In genomic region chr12:98339536-98339935, GRCm38 (mm10) we compare ENCODE assay signal across 21 mouse cellular contexts.
DNase-seq lines count a peak whose midpoint lies in the region; ATAC-seq and TF ChIP-seq lines count a peak whose summit lies in the region.
"Had no signal": no experiment of that assay in that cellular context is flagged by ENCODE, and none has a peak within 500 bp of the region (broad histone marks: within the 10 kb centered on the region; RNA-seq: fewer than 3 reads in every experiment).

No protein-coding gene starts in this region.

- no peaks in the 10 kb centered on the region for H3K36me3 ChIP-seq in forebrain, postnatal 0 days (ENCODE audit: insufficient read depth)
- no peaks in the 10 kb centered on the region for H3K36me3 ChIP-seq in forebrain, embryonic 10.5 days (replicated peaks)
- H3K36me3 ChIP-seq: embryonic facial prominence, embryonic 12.5 days; forebrain, embryonic 12.5 days; G1E; heart, embryonic 13.5 days; hindbrain, embryonic 15.5 days had no signal

- peak; percentile 50 for ATAC-seq in forebrain, postnatal 0 days
- ATAC-seq: CD4-positive, CD25-positive, alpha-beta regulatory T cell, adult 4 months; forebrain, embryonic 16.5 days had no signal

- no peak overlapping the region for H3K4me3 ChIP-seq in forebrain, postnatal 0 days (ENCODE audit: low read depth, low read length)
- no peak overlapping the region for H3K4me3 ChIP-seq in forebrain, embryonic 10.5 days
- H3K4me3 ChIP-seq in left cerebral cortex, adult 2 months, result no peak overlapping the region
- H3K4me3 ChIP-seq: embryonic facial prominence, embryonic 12.5 days; forebrain, embryonic 12.5 days; heart, embryonic 13.5 days; hindbrain, embryonic 15.5 days had no signal

- H3K27me3 ChIP-seq in forebrain, postnatal 0 days (ENCODE audit: insufficient read depth, low read length), result no peaks in the 10 kb centered on the region
- H3K27me3 ChIP-seq in forebrain, embryonic 10.5 days (ENCODE audit: poor library complexity, severe bottlenecking), result no peaks in the 10 kb centered on the region
- H3K27me3 ChIP-seq: embryonic facial prominence, embryonic 12.5 days; forebrain, embryonic 12.5 days; heart, embryonic 13.5 days; hindbrain, embryonic 15.5 days had no signal

- TF ChIP-seq CTCF in forebrain, postnatal 0 days (IDR thresholded peaks at IDR 0.05; ENCODE audit: low read depth), result no peak
- no peak for TF ChIP-seq CTCF in left cerebral cortex, adult 2 months (IDR thresholded peaks at IDR 0.05)

- intact Hi-C loops in left cerebral cortex, adult 2 months (cut with DNase I), result no loop called here
- intact Hi-C loops in left cerebral cortex, postnatal 4 days (cut with DNase I), result no loop called here
- intact Hi-C loops in left cerebral cortex, postnatal 36 days (cut with DNase I), result no loop called here

- H3K4me2 ChIP-seq in forebrain, postnatal 0 days (ENCODE audit: low read depth), result no peak overlapping the region
- H3K4me2 ChIP-seq: embryonic facial prominence, embryonic 12.5 days; forebrain, embryonic 12.5 days; heart, embryonic 13.5 days; hindbrain, embryonic 15.5 days had no signal

- H3K9me3 ChIP-seq in forebrain, postnatal 0 days (ENCODE audit: low read length), result no peaks in the 10 kb centered on the region
- H3K9me3 ChIP-seq in forebrain, embryonic 10.5 days, result no peaks in the 10 kb centered on the region
- H3K9me3 ChIP-seq: embryonic facial prominence, embryonic 12.5 days; forebrain, embryonic 12.5 days; G1E; heart, embryonic 13.5 days; hindbrain, embryonic 15.5 days had no signal

- no peak overlapping the region; the same call in 1 of the 2 replicates for H3K27ac ChIP-seq in forebrain, postnatal 0 days (ENCODE audit: low read depth, low read length)
- no peak overlapping the region for H3K27ac ChIP-seq in forebrain, embryonic 10.5 days
- peak overlapping the region; percentile 47; the same call in 1 of the 2 replicates for H3K27ac ChIP-seq in left cerebral cortex, adult 2 months
- H3K27ac ChIP-seq: embryonic facial prominence, embryonic 12.5 days; forebrain, embryonic 12.5 days; heart, embryonic 13.5 days; hindbrain, embryonic 15.5 days had no signal

- H3K9ac ChIP-seq in forebrain, postnatal 0 days, result no peak overlapping the region
- H3K9ac ChIP-seq: embryonic facial prominence, embryonic 12.5 days; forebrain, embryonic 12.5 days; heart, embryonic 13.5 days; hindbrain, embryonic 15.5 days had no signal

- DNase-seq in forebrain, postnatal 0 days, result peak; percentile 26
- no peak for DNase-seq in forebrain, embryonic 10.5 days (ENCODE audit: extremely low spot score, low spot score)
- DNase-seq in left cerebral cortex, adult 2 months (ENCODE audit: extremely low spot score in 1 of 2, low spot score in 2 of 2), result peak in 1 of 2 experiments; percentile 25
- DNase-seq in left cerebral cortex, postnatal 4 days, result no peak
- peak; percentile 68 for DNase-seq in brain, adult 2 months (ENCODE audit: low read depth, low spot score)
- peak; percentile 13 to 22 for DNase-seq in left cerebral cortex, postnatal 36 days (ENCODE audit: low spot score in 2 of 2)
- no peak for DNase-seq in cerebellum, adult 18-20 months
- DNase-seq: adrenal gland, postnatal 10 days; B cell, adult 2 months; cerebellum, adult 2 months; cerebellum, postnatal 14 days; gastrocnemius, postnatal 36 days; heart, adult 11 months; heart, postnatal 36 days had no signal

- WGBS in forebrain, postnatal 0 days, result 68% methylated on average over 9 of the region's 9 CpGs
- WGBS in forebrain, embryonic 10.5 days, result 89% methylated on average over 9 of the region's 9 CpGs

- H3K4me1 ChIP-seq in forebrain, postnatal 0 days (ENCODE audit: insufficient read depth), result peaks cover 7% of the 10 kb centered on the region; the same call in 1 of the 2 replicates
- H3K4me1 ChIP-seq in forebrain, embryonic 10.5 days, result no peaks in the 10 kb centered on the region
- H3K4me1 ChIP-seq: embryonic facial prominence, embryonic 12.5 days; forebrain, embryonic 12.5 days; heart, embryonic 13.5 days; hindbrain, embryonic 15.5 days had no signal

Comparison
In these comparisons a context has a peak if more than half of its experiments do, and no peak if none do; other contexts are left out.
1. DNase-seq: peak in forebrain, postnatal 0 days (single experiment), brain, adult 2 months (single experiment) and left cerebral cortex, postnatal 36 days (2 of 2); none in forebrain, embryonic 10.5 days (single experiment), left cerebral cortex, postnatal 4 days (single experiment) and cerebellum, adult 18-20 months (0 of 2).